Mouse (Mus musculus): Measurements from ENCODE around the gene Cdc14a. TPM values are rescaled to one million over a fixed set of nuclear protein-coding genes. Genes with fewer than 3 reads are reported as not detected.
A peak's percentile ranks its signal among the peaks of the same experiment; 100 is the strongest.

The Cdc14a gene
- polyA plus RNA-seq, 1 experiment = 2.9 TPM

- peak; percentile 61 for TF ChIP-seq POLR2A (IDR thresholded peaks at IDR 0.05; ENCODE audit: extremely low read depth, insufficient read depth, low read length)
- peak; percentile 99 for TF ChIP-seq CTCF (IDR thresholded peaks at IDR 0.05; ENCODE audit: extremely low read depth, insufficient read depth, low read length)
- Histone ChIP-seq H3K27ac (ENCODE audit: insufficient read depth, low read length) (peak overlapping the region; percentile 10; the same call in 1 of the 2 replicates), H3K4me3 (ENCODE audit: insufficient read depth, low read length) (no peak overlapping the region), H3K4me1 (ENCODE audit: control insufficient read depth, insufficient read depth, low read length) (0 out of 2 replicates have a peak, but pooled peaks cover 2% of the 10 kb centered on the region)
These were observed 96.7 kb downstream of the Cdc14a start for GRCm38 (mm10) chr3:116327001-116327615.

- Histone ChIP-seq H3K4me1 (ENCODE audit: control insufficient read depth, insufficient read depth, low read length) (0 out of 2 replicates have a peak, but pooled peaks cover 2% of the 10 kb centered on the region), H3K27ac (ENCODE audit: insufficient read depth, low read length) (no peak overlapping the region), H3K4me3 (ENCODE audit: insufficient read depth, low read length) (no peak overlapping the region)
- no peak for TF ChIP-seq POLR2A (IDR thresholded peaks at IDR 0.05; ENCODE audit: extremely low read depth, insufficient read depth, low read length)
- TF ChIP-seq CTCF (IDR thresholded peaks at IDR 0.05; ENCODE audit: extremely low read depth, insufficient read depth, low read length) = no peak
These were observed 98.3 kb downstream of the Cdc14a start for GRCm38 (mm10) chr3:116325501-116325900.

- Histone ChIP-seq H3K4me3 (ENCODE audit: insufficient read depth, low read length) (no peak overlapping the region), H3K27ac (ENCODE audit: insufficient read depth, low read length) (no peak overlapping the region), H3K4me1 (ENCODE audit: control insufficient read depth, insufficient read depth, low read length) (no peaks in the 10 kb centered on the region)
- no peak for TF ChIP-seq CTCF (IDR thresholded peaks at IDR 0.05; ENCODE audit: extremely low read depth, insufficient read depth, low read length)
- TF ChIP-seq POLR2A (IDR thresholded peaks at IDR 0.05; ENCODE audit: extremely low read depth, insufficient read depth, low read length) = no peak
These were observed 104.1 kb downstream of the Cdc14a start for GRCm38 (mm10) chr3:116319696-116320095.

- Histone ChIP-seq H3K4me3 (ENCODE audit: insufficient read depth, low read length) (no peak overlapping the region), H3K27ac (ENCODE audit: insufficient read depth, low read length) (no peak overlapping the region), H3K4me1 (ENCODE audit: control insufficient read depth, insufficient read depth, low read length) (no peaks in the 10 kb centered on the region; the same call in 1 of the 2 replicates)
- TF ChIP-seq POLR2A (IDR thresholded peaks at IDR 0.05; ENCODE audit: extremely low read depth, insufficient read depth, low read length) = no peak
- no peak for TF ChIP-seq CTCF (IDR thresholded peaks at IDR 0.05; ENCODE audit: extremely low read depth, insufficient read depth, low read length)
These were observed 112.0 kb downstream of the Cdc14a start for GRCm38 (mm10) chr3:116311838-116312237.

GRCm38 (mm10) chr3:116311173-116311572, 112.7 kb downstream of the Cdc14a start:
- Histone ChIP-seq H3K27ac (ENCODE audit: insufficient read depth, low read length) (no peak overlapping the region), H3K4me3 (ENCODE audit: insufficient read depth, low read length) (no peak overlapping the region)
- TF ChIP-seq CTCF (IDR thresholded peaks at IDR 0.05; ENCODE audit: extremely low read depth, insufficient read depth, low read length) (no peak), POLR2A (IDR thresholded peaks at IDR 0.05; ENCODE audit: extremely low read depth, insufficient read depth, low read length) (no peak)

GRCm38 (mm10) chr3:116310672-116311071, 113.2 kb downstream of the Cdc14a start:
- no peak overlapping the region for H3K27ac ChIP-seq (ENCODE audit: insufficient read depth, low read length)
- TF ChIP-seq CTCF (IDR thresholded peaks at IDR 0.05; ENCODE audit: extremely low read depth, insufficient read depth, low read length) (no peak), POLR2A (IDR thresholded peaks at IDR 0.05; ENCODE audit: extremely low read depth, insufficient read depth, low read length) (no peak)
- H3K4me3 ChIP-seq (ENCODE audit: insufficient read depth, low read length) = no peak overlapping the region
- H3K4me1 ChIP-seq (ENCODE audit: control insufficient read depth, insufficient read depth, low read length) = no peaks in the 10 kb centered on the region; the same call in 1 of the 2 replicates

More at GRCm38 (mm10) chr3:116311173-116311572, 112.7 kb downstream of the Cdc14a start:
- no peaks in the 10 kb centered on the region; the same call in 1 of the 2 replicates for H3K4me1 ChIP-seq (ENCODE audit: control insufficient read depth, insufficient read depth, low read length)

GRCm38 (mm10) chr3:116310033-116310432, 113.8 kb downstream of the Cdc14a start:
- Histone ChIP-seq H3K4me3 (ENCODE audit: insufficient read depth, low read length) (no peak overlapping the region), H3K27ac (ENCODE audit: insufficient read depth, low read length) (no peak overlapping the region), H3K4me1 (ENCODE audit: control insufficient read depth, insufficient read depth, low read length) (no peaks in the 10 kb centered on the region; the same call in none of the 2 replicates)
- no peak for TF ChIP-seq CTCF (IDR thresholded peaks at IDR 0.05; ENCODE audit: extremely low read depth, insufficient read depth, low read length)

- Histone ChIP-seq H3K4me1 (ENCODE audit: control insufficient read depth, insufficient read depth, low read length) (no peaks in the 10 kb centered on the region; the same call in none of the 2 replicates), H3K27ac (ENCODE audit: insufficient read depth, low read length) (no peak overlapping the region), H3K4me3 (ENCODE audit: insufficient read depth, low read length) (no peak overlapping the region)
- TF ChIP-seq POLR2A (IDR thresholded peaks at IDR 0.05; ENCODE audit: extremely low read depth, insufficient read depth, low read length) (no peak), CTCF (IDR thresholded peaks at IDR 0.05; ENCODE audit: extremely low read depth, insufficient read depth, low read length) (no peak)
These were observed 118.8 kb downstream of the Cdc14a start for GRCm38 (mm10) chr3:116304800-116305753.

- Histone ChIP-seq H3K4me3 (ENCODE audit: insufficient read depth, low read length) (no peak overlapping the region), H3K27ac (ENCODE audit: insufficient read depth, low read length) (no peak overlapping the region), H3K4me1 (ENCODE audit: control insufficient read depth, insufficient read depth, low read length) (no peaks in the 10 kb centered on the region; the same call in 1 of the 2 replicates)
- TF ChIP-seq CTCF (IDR thresholded peaks at IDR 0.05; ENCODE audit: extremely low read depth, insufficient read depth, low read length) (no peak), POLR2A (IDR thresholded peaks at IDR 0.05; ENCODE audit: extremely low read depth, insufficient read depth, low read length) (no peak)
These were observed 121.3 kb downstream of the Cdc14a start for GRCm38 (mm10) chr3:116302581-116302980.
